Mouse (Mus musculus) thymus, adult 2 months (tissue): ENCODE measurements around the gene Wwc2.

Source experiments
- CTCF ChIP-seq: fragments of 200-500 bp; IDR thresholded peaks from 2 replicates; pipeline ENCODE4 v1.5.1; 2012; ENCODE audit warnings: mild to moderate bottlenecking, control low read depth, low read length, moderate library complexity, borderline replicate concordance; ENCODE audit not compliant: control insufficient read depth, poor library complexity, insufficient read depth; ENCODE audit errors: extremely low read depth
- POLR2A ChIP-seq: fragments of 200-500 bp; IDR thresholded peaks from 2 replicates; pipeline ENCODE4 v1.6.1; 2012; ENCODE audit warnings: mild to moderate bottlenecking, low read length, control low read depth, moderate library complexity; ENCODE audit not compliant: control insufficient read depth, poor library complexity, insufficient read depth; ENCODE audit errors: extremely low read depth

DNA sequence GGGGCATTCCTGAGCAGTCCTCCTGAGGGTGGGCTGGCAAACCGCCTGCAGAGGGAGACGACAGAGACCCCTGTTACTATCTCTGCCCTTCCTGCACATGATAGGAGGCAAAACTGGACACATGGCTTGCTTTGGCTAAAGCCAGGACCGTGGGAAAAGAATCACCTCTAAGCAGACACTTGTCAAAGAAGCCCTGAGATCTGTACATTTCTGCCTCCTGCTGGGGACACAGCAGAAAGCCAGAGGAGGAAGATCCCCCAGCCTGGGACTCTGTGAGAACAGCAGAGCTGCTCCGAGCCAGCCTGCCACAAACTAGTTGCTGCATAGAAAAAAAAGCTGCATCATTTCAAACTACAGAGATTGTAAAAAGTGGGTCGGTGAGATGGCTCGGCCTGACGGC lies 147.7 kb downstream of the Wwc2 start:
- TF ChIP-seq CTCF (no peak), POLR2A (no peak)
